Mouse (Mus musculus) left cerebral cortex, adult 2 months (tissue): ENCODE measurements around the gene Ccdc146. TPM values are rescaled to one million over a fixed set of nuclear protein-coding genes. Genes with fewer than 3 reads are reported as not detected.
A peak's percentile ranks its signal among the peaks of the same experiment; 100 is the strongest.
"Not testable (repeated sequence)": the region's sequence is repeated elsewhere in the genome, so short reads cannot be mapped to it uniquely, and the experiment has no call there.

ENCODE experiments used
- DNase-seq, 2 experiments: peaks; one replicate each; pipeline ENCODE4 v3.0.0; 2021 to 2022; ENCODE audit warnings: low spot score in 2 of 2, mixed read lengths in 1 of 2; ENCODE audit errors: extremely low spot score in 1 of 2
- H3K27ac ChIP-seq: fragments of 200-600 bp; 2 replicates; pipeline ENCODE4 v1.8.1; 2022
- H3K4me3 ChIP-seq: fragments of 200-600 bp; 2 replicates; pipeline ENCODE4 v1.8.1; 2022
- CTCF ChIP-seq: fragments of 200-600 bp; IDR thresholded peaks from 2 replicates; pipeline ENCODE4 v1.8.1; 2022; ENCODE audit warnings: antibody characterized with exemption, mild to moderate bottlenecking, moderate library complexity
- intact Hi-C: fragments of 180-260 bp; cut with DNase I; formaldehyde crosslinking; loops from one replicate; pipeline ENCODE4 v1.15.1; 2025
- total RNA-seq, 2 experiments: library from RNA; stranded (reverse); gene quantifications; 2 replicates each; pipeline ENCODE4 v1.2.3; 2021

Gene Ccdc146
- total RNA-seq, 2 experiments from 2014 or later: 0.20 to 0.40 TPM

DNA sequence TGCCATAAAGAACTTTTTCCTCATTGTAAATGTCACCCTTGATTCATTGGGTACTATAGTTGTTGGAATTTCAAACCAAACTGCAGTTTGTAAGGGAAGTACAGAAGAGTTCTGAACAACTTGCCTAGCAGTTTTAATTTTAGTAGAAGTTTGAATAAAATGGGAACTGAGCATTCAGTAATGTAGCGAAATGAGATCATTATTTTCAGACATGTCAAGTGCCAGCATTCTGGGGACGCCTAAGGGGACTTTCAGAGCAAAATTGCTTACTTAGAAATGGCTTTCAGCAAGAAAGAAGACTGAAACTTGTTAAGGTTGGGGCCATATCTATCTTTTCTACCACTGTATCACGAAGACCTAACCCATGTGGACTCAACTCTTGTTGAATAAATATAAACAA, 65.8 kb downstream of the Ccdc146 start:
- TF ChIP-seq CTCF: no peak
- H3K4me3 ChIP-seq: no peak overlapping the region
- no peak for DNase-seq
- H3K27ac ChIP-seq: no peak overlapping the region
- intact Hi-C loops: no loop called here

GRCm38 (mm10) chr5:21351678-21352077, 72.8 kb downstream of the Ccdc146 start:
- intact Hi-C loops: no loop called here
- TF ChIP-seq CTCF: no peak
- no peak overlapping the region for H3K27ac ChIP-seq
- H3K4me3 ChIP-seq: no peak overlapping the region
- DNase-seq: no peak

DNA sequence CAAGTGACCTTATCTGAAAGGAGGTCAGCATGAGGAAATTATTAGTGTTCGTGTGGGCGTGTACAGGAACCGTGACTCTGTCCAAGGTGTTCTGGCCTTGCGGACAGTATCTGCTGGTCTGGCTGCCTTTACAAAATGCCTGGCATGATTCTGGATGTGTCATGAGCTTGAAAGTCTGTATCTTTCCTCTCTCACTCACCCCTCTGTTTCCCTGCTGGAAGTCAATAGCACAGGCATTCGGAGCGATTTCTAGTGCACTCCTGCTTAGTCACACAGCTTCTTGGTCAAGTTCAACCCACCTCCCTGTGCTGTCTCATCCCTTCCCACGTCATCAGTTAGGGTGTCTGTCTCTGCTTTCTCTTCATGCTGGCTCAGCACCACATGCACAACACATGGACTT, 76.1 kb downstream of the Ccdc146 start:
- no peak overlapping the region for H3K4me3 ChIP-seq
- DNase-seq: no peak
- intact Hi-C loops: no loop called here
- TF ChIP-seq CTCF: no peak
- no peak overlapping the region for H3K27ac ChIP-seq

GRCm38 (mm10) chr5:21342265-21342664, 82.2 kb downstream of the Ccdc146 start:
- H3K4me3 ChIP-seq, intact Hi-C loops, DNase-seq, H3K27ac ChIP-seq: not testable (repeated sequence)

- no peak overlapping the region for H3K4me3 ChIP-seq
- intact Hi-C loops: no loop called here
- no peak for TF ChIP-seq CTCF
- no peak overlapping the region for H3K27ac ChIP-seq
- DNase-seq: no peak
These were observed 92.4 kb downstream of the Ccdc146 start for GRCm38 (mm10) chr5:21332119-21332518.

DNA sequence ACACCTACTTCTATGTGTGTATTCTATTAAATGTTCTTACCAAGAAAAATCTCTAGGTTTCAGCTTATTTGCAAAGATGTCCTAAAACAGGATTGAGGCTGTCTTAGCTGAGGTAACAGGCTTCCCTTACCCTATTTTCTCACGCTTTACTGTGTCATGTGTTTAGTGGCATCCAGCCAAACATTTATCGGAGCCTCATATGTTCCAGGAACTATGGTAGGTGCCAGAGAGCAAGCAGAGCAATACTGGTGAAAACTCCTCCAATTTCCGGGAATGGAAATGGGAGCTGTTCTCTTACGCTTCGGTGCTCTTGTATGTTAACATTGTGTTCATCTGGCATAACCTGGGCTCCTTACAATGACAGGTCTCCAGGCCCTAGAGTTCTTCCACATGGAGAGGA, 92.8 kb downstream of the Ccdc146 start:
- DNase-seq: no peak
- no peak overlapping the region for H3K4me3 ChIP-seq
- intact Hi-C loops: no loop called here
- no peak overlapping the region for H3K27ac ChIP-seq
- no peak for TF ChIP-seq CTCF

- intact Hi-C loops: no loop called here
- H3K27ac ChIP-seq: no peak overlapping the region
- DNase-seq: no peak
- TF ChIP-seq CTCF: no peak
- H3K4me3 ChIP-seq: no peak overlapping the region
These were observed 94.5 kb downstream of the Ccdc146 start for GRCm38 (mm10) chr5:21329672-21330665.

GRCm38 (mm10) chr5:21328560-21328959, 95.9 kb downstream of the Ccdc146 start:
- intact Hi-C loops: no loop called here
- H3K27ac ChIP-seq: no peak overlapping the region
- H3K4me3 ChIP-seq: no peak overlapping the region
- no peak for TF ChIP-seq CTCF
- no peak for DNase-seq

DNA sequence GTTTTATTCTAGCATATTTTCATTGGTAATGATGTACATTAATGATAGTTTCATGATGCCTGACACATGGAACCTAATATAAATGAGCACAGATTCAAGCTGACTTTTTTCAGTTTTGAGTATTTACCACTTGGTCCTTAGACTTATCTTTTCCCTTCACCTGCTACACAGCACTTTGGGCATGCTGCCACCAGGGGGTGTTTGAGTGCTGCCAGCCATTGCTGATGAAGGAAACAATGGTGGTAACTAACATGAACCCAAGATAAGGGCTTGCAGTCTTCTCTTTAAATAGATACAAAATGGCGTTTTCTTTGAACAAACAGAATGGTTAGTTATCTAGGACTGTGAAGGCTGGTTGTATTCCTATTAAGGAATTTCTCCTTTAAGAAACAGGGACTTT, 98.0 kb downstream of the Ccdc146 start:
- DNase-seq: peak in 1 of 2 experiments; percentile 38
- Histone ChIP-seq H3K27ac (no peak overlapping the region), H3K4me3 (no peak overlapping the region)
- peak; percentile 61 for TF ChIP-seq CTCF
- intact Hi-C loops: loop anchor here (2.0 kb wide), 1 partner anchor 94 kb away; no protein-coding TSS in a partner anchor

- Histone ChIP-seq H3K4me3 (no peak overlapping the region), H3K27ac (no peak overlapping the region)
- no peak for DNase-seq
- intact Hi-C loops: no loop called here
- TF ChIP-seq CTCF: no peak
These were observed 104.3 kb downstream of the Ccdc146 start for GRCm38 (mm10) chr5:21320138-21320537.

GRCm38 (mm10) chr5:21314696-21315095, 109.8 kb downstream of the Ccdc146 start:
- Histone ChIP-seq H3K27ac (no peak overlapping the region), H3K4me3 (no peak overlapping the region)
- intact Hi-C loops: no loop called here
- TF ChIP-seq CTCF: no peak
- no peak for DNase-seq

GRCm38 (mm10) chr5:21307165-21307564, 117.3 kb downstream of the Ccdc146 start:
- TF ChIP-seq CTCF: no peak
- intact Hi-C loops: no loop called here
- Histone ChIP-seq H3K4me3 (no peak overlapping the region), H3K27ac (no peak overlapping the region)
- DNase-seq: no peak

DNA sequence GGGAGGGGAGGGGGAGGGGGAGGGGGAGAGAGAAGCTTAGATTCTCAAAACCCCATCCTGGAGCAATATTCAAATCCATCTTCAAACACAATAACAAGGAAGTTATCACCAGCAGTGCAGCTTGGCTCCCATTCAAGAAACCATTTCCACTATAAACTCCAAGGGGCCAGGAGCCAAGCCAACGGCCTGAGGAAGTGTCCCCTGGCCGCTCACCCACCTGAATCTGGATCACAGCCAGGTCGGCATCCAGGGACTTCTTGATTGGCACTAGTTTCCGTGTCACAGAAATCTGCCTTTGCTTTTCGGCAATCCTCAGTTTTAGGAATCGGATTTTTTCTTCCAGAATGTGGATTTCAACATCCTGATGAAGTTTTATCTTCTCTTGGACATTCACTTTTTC, 123.5 kb downstream of the Ccdc146 start:
- Histone ChIP-seq H3K4me3 (no peak overlapping the region), H3K27ac (no peak overlapping the region)
- TF ChIP-seq CTCF: no peak
- no peak for DNase-seq
- intact Hi-C loops: no loop called here
